In genomic region chr1:60599013-60599701, GRCm38 (mm10) we compare ENCODE assay signal across 9 mouse cellular contexts. TPM values are rescaled to one million over a fixed set of nuclear protein-coding genes. Genes with fewer than 3 reads are reported as not detected.
DNase-seq lines count a peak whose midpoint lies in the region; ATAC-seq and TF ChIP-seq lines count a peak whose summit lies in the region.
"Had no signal": no experiment of that assay in that cellular context is flagged by ENCODE, and none has a peak within 500 bp of the region (broad histone marks: within the 10 kb centered on the region; RNA-seq: fewer than 3 reads in every experiment).

No protein-coding gene starts in this region.

- peak; percentile 54 to 63 for DNase-seq in heart, adult 2 months
- peak; percentile 62 to 64 for DNase-seq in adrenal gland, postnatal 36 days
- no peak for DNase-seq in liver, embryonic 13.5 days
- DNase-seq in kidney, adult 18-20 months = no peak
- DNase-seq in layer of hippocampus, adult 2 months (ENCODE audit: low spot score in 2 of 2) = no peak

- ATAC-seq in heart, embryonic 12.5 days (ENCODE audit: insufficient number of reproducible peaks, low FRiP score) = no peak
- peak; percentile 60 for ATAC-seq in liver, embryonic 13.5 days (ENCODE audit: low read depth)
- ATAC-seq in megakaryocyte progenitor cell, adult 5-6 weeks (replicated peaks; ENCODE audit: poor library complexity) = peak; percentile 92
- no peak for ATAC-seq in kidney, embryonic 16.5 days (ENCODE audit: low FRiP score, low TSS enrichment)

- TF ChIP-seq CTCF in heart, adult 2 months (IDR thresholded peaks at IDR 0.05) = no peak
- no peak for TF ChIP-seq CTCF in layer of hippocampus, adult 2 months (conservative IDR thresholded peaks at IDR 0.05)

- 67% methylated on average over 6 of the region's 6 CpGs for WGBS in heart, adult 2 months
- 74% methylated on average over 6 of the region's 6 CpGs for WGBS in heart, embryonic 12.5 days
- WGBS in liver, embryonic 13.5 days (ENCODE audit: insufficient replicate concordance) = 26% methylated on average over 6 of the region's 6 CpGs
- WGBS in kidney, embryonic 16.5 days = 86% methylated on average over 6 of the region's 6 CpGs

- no peak overlapping the region for H3K4me2 ChIP-seq in heart, embryonic 12.5 days
- H3K4me2 ChIP-seq in liver, embryonic 13.5 days = peak overlapping the region; percentile 20; the same call in 1 of the 2 replicates
- no peak overlapping the region for H3K4me2 ChIP-seq in kidney, embryonic 16.5 days (replicated peaks; ENCODE audit: low read depth, low read length)
- H3K4me2 ChIP-seq: heart, embryonic 11.5 days had no signal

- no peak overlapping the region for H3K9ac ChIP-seq in heart, adult 2 months (ENCODE audit: low read depth, low read length)
- H3K9ac ChIP-seq in heart, embryonic 12.5 days = no peak overlapping the region
- H3K9ac ChIP-seq in liver, embryonic 13.5 days = no peak overlapping the region; the same call in 1 of the 2 replicates
- H3K9ac ChIP-seq in kidney, embryonic 16.5 days (replicated peaks; ENCODE audit: low read length) = no peak overlapping the region

- peaks cover 6% of the 10 kb centered on the region for H3K4me1 ChIP-seq in heart, adult 2 months (ENCODE audit: control insufficient read depth, insufficient read depth, low read length)
- peaks cover 7% of the 10 kb centered on the region; the same call in 1 of the 2 replicates for H3K4me1 ChIP-seq in heart, embryonic 12.5 days (replicated peaks)
- peaks cover 5% of the 10 kb centered on the region; the same call in 1 of the 2 replicates for H3K4me1 ChIP-seq in liver, embryonic 13.5 days (replicated peaks)
- H3K4me1 ChIP-seq in kidney, embryonic 16.5 days (ENCODE audit: insufficient read depth, low read length) = no peaks in the 10 kb centered on the region

- H3K36me3 ChIP-seq in heart, adult 2 months (ENCODE audit: control insufficient read depth, insufficient read depth, low read length) = peaks cover 2% of the 10 kb centered on the region; the same call in 1 of the 2 replicates
- H3K36me3 ChIP-seq in heart, embryonic 12.5 days = no peaks in the 10 kb centered on the region
- H3K36me3 ChIP-seq in liver, embryonic 13.5 days = no peaks in the 10 kb centered on the region
- H3K36me3 ChIP-seq in kidney, embryonic 16.5 days (ENCODE audit: insufficient read depth, low read length) = no peaks in the 10 kb centered on the region

- intact Hi-C loops in heart, adult 2 months (cut with DNase I) = no loop called here

- no peak for TF ChIP-seq EP300 in heart, adult 2 months (IDR thresholded peaks at IDR 0.05; ENCODE audit: insufficient read depth, low read depth, low read length)

- no peaks in the 10 kb centered on the region for H3K79me2 ChIP-seq in heart, adult 2 months (replicated peaks; ENCODE audit: control insufficient read depth, insufficient read depth, low read length)

- no peak overlapping the region for H3K4me3 ChIP-seq in heart, adult 2 months
- H3K4me3 ChIP-seq in heart, embryonic 12.5 days = no peak overlapping the region
- no peak overlapping the region for H3K4me3 ChIP-seq in liver, embryonic 13.5 days (replicated peaks)
- H3K4me3 ChIP-seq in layer of hippocampus, adult 2 months = no peak overlapping the region
- no peak overlapping the region for H3K4me3 ChIP-seq in kidney, embryonic 16.5 days (ENCODE audit: low read length)

- TF ChIP-seq POLR2A in heart, adult 2 months (IDR thresholded peaks at IDR 0.05; ENCODE audit: insufficient read depth, low read depth, low read length) = no peak

- no peaks in the 10 kb centered on the region for H3K27me3 ChIP-seq in heart, adult 2 months (ENCODE audit: control insufficient read depth, insufficient read depth, low read length)
- no peaks in the 10 kb centered on the region for H3K27me3 ChIP-seq in heart, embryonic 12.5 days (replicated peaks)
- no peaks in the 10 kb centered on the region for H3K27me3 ChIP-seq in liver, embryonic 13.5 days
- H3K27me3 ChIP-seq in kidney, embryonic 16.5 days (ENCODE audit: insufficient read depth, low read length) = no peaks in the 10 kb centered on the region

- no peak overlapping the region for H3K27ac ChIP-seq in heart, adult 2 months
- no peak overlapping the region for H3K27ac ChIP-seq in heart, embryonic 12.5 days (ENCODE audit: poor library complexity, severe bottlenecking)
- H3K27ac ChIP-seq in liver, embryonic 13.5 days = peak overlapping the region; percentile 60
- H3K27ac ChIP-seq in layer of hippocampus, adult 2 months = no peak overlapping the region
- H3K27ac ChIP-seq in kidney, embryonic 16.5 days (ENCODE audit: low read length) = no peak overlapping the region

- no peaks in the 10 kb centered on the region for H3K9me3 ChIP-seq in heart, embryonic 12.5 days (replicated peaks)
- H3K9me3 ChIP-seq in liver, embryonic 13.5 days (replicated peaks) = no peaks in the 10 kb centered on the region
- H3K9me3 ChIP-seq in kidney, embryonic 16.5 days (ENCODE audit: low read length) = no peaks in the 10 kb centered on the region

RNA-seq across cellular contexts. Expression of gene Raph1, which starts 32.3 kb away (rescaled TPM):
- total RNA-seq in heart, adult 2 months (2021) = 100 to 1,000 TPM; 111 to 152 TPM
- polyA plus RNA-seq in heart, adult 2 months (2012; rRNA removed) = 17.1 and 27.3 TPM in 2 replicates
- 72.9 and 76.5 TPM in 2 replicates for polyA plus RNA-seq in heart, embryonic 12.5 days (2016; fragmentation: Nextera tagmentation; extraction: Ambion mirVana)
- 100 to 1,000 TPM; 104 to 457 TPM for total RNA-seq in adrenal gland, postnatal 36 days (2021)
- 30.4 and 38.1 TPM in 2 replicates for polyA plus RNA-seq in liver, embryonic 13.5 days (2015; fragmentation: Nextera tagmentation; extraction: Ambion mirVana)
- total RNA-seq in megakaryocyte progenitor cell, adult 5-6 weeks (2015) = 11.6 and 15.5 TPM in 2 replicates
- 1.5 and 2.5 TPM in 2 replicates for total RNA-seq in megakaryocyte progenitor cell, adult 5-6 weeks (2017)
- total RNA-seq in layer of hippocampus, adult 2 months (2021) = 10 to 100 TPM; 64.2 to 64.5 TPM
- 36.3 and 37.8 TPM in 2 replicates for polyA plus RNA-seq in kidney, embryonic 16.5 days (2015; fragmentation: Nextera tagmentation; extraction: Ambion mirVana)

Comparison
In these comparisons a context has a peak if more than half of its experiments do, and no peak if none do; other contexts are left out.
1. DNase-seq: peak in heart, adult 2 months (2 of 2) and adrenal gland, postnatal 36 days (2 of 2); none in liver, embryonic 13.5 days (single experiment), kidney, adult 18-20 months (single experiment) and layer of hippocampus, adult 2 months (0 of 2).
2. ATAC-seq: peak in liver, embryonic 13.5 days (single experiment) and megakaryocyte progenitor cell, adult 5-6 weeks (single experiment); none in heart, embryonic 12.5 days (single experiment) and kidney, embryonic 16.5 days (single experiment).